Mouse (Mus musculus) stomach, postnatal 0 days (tissue): ENCODE measurements around the gene Gm7030.

Source experiments
- CTCF ChIP-seq: IDR thresholded peaks from 2 replicates; pipeline ENCODE4 v1.5.1; 2016; ENCODE audit warnings: antibody characterized with exemption, low read depth, mild to moderate bottlenecking, moderate library complexity
- EP300 ChIP-seq: optimal IDR thresholded peaks from 2 replicates; pipeline ENCODE3; 2016; ENCODE audit warnings: antibody characterized with exemption

DNA sequence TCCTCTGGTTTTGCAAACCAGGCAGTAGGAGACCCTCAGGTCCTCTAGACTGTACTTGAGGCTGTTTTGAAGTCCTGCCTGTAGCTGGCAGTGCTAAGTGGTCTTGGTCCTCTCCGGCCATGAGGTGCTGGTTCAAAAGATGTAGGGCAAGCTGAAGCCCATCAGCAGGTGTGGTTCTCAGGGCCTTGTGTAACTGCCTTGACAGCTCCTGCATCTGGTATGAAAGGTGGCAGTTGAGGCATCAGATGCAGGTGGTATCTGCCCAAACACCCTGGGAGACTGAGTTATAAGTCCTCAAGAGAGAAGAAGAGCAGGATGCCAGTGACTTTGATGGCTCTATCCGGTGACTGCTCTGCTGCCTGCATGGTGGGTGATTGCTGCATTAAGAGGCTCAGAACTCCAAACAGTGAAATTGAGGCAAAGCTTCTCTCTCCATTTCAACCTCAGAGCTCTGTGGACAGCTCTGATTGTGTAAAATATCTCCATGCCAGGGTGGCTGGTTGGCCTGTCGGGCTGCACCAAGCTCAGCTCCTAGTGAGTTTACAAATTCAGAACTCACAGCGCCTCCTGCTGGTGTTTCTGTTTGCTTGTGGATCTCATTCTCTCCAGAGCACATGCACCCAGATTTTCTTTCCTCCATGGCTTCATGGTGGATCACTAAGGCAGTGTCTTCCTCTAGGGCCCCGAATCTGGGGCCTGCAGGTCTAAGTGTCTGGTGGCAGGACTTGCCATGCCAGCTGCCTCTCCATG lies 2.5 kb upstream of the Gm7030 start:
- no peak for TF ChIP-seq EP300
- TF ChIP-seq CTCF: 0 out of 2 replicates have a peak, but pooled peaks have one; percentile 11
